Mouse (Mus musculus) neural tube, embryonic 12.5 days (tissue): ENCODE data around the gene Hoxa13. TPM values are rescaled to one million over a fixed set of nuclear protein-coding genes. Genes with fewer than 3 reads are reported as not detected.

ENCODE experiments used
- ATAC-seq: fragments of 200-750 bp; cut with Nextera tagmentation; 2 replicates; pipeline ENCODE4 v1.8.0; 2017; ENCODE audit warnings: low read depth, mild to moderate bottlenecking, moderate TSS enrichment, moderate library complexity; ENCODE audit not compliant: low FRiP score
- H3K27ac ChIP-seq: fragments of 300-500 bp; sonication (generic); 2 replicates; pipeline ENCODE4 v1.5.1; 2016
- H3K27me3 ChIP-seq: fragments of 300-500 bp; sonication (generic); replicated peaks from 2 replicates; pipeline ENCODE4 v1.6.1; 2016; ENCODE audit warnings: mild to moderate bottlenecking
- H3K36me3 ChIP-seq: fragments of 300-500 bp; sonication (generic); 2 replicates; pipeline ENCODE4 v1.6.1; 2016; ENCODE audit warnings: mild to moderate bottlenecking
- H3K4me1 ChIP-seq: fragments of 300-500 bp; sonication (generic); 2 replicates; pipeline ENCODE4 v1.6.1; 2016
- H3K4me2 ChIP-seq: fragments of 300-500 bp; sonication (generic); replicated peaks from 2 replicates; pipeline ENCODE4 v1.6.1; 2016; ENCODE audit warnings: mild to moderate bottlenecking
- H3K4me3 ChIP-seq: fragments of 300-500 bp; sonication (generic); 2 replicates; pipeline ENCODE4 v1.5.1; 2016
- H3K9ac ChIP-seq: fragments of 300-500 bp; sonication (generic); 2 replicates; pipeline ENCODE4 v1.6.1; 2016; ENCODE audit warnings: mild to moderate bottlenecking
- H3K9me3 ChIP-seq: fragments of 300-500 bp; sonication (generic); 2 replicates; pipeline ENCODE4 v1.6.1; 2016; ENCODE audit warnings: mild to moderate bottlenecking
- WGBS: fragments of 180-500 bp; shearing (Covaris S2); methylation state at CpG from one replicate; pipeline ENCODE4 v1.1.7; 2016; 5-methylcytosine and 5-hydroxymethylcytosine counted together
- polyA plus RNA-seq: library from polyadenylated mRNA; unstranded; fragments of >200 nt; fragmentation: Nextera tagmentation; extraction: Ambion mirVana; gene quantifications from 2 replicates; pipeline ENCODE4 v1.2.1, GENCODE M21; 2016

Gene Hoxa13
- 0.10 and 1.3 TPM in 2 replicates for polyA plus RNA-seq

- H3K4me1 ChIP-seq = peaks cover 16% of the 10 kb centered on the region
- peak within 1 kb of the TSS; percentile 29 for H3K4me3 ChIP-seq
- no peaks in the 10 kb centered on the region for H3K9me3 ChIP-seq
- peak within 1 kb of the TSS; percentile 53 for H3K4me2 ChIP-seq
- H3K27ac ChIP-seq = no peak within 1 kb of the TSS
- no peak within 1 kb of the TSS for H3K9ac ChIP-seq
- H3K36me3 ChIP-seq = no peaks in the 10 kb centered on the region
- ATAC-seq = peak; percentile 48; the same call in 1 of the 2 replicates
- 1% methylated on average over 45 of the region's 72 CpGs for WGBS
- peaks cover 89% of the 10 kb centered on the region for H3K27me3 ChIP-seq
Observed at GRCm38 (mm10) chr6:52260654-52261575, at the start of gene Hoxa13. Gene Hoxa13, minus strand, starts transcription at chr6:52260880.

- Histone ChIP-seq H3K9ac (no peak overlapping the region), H3K27ac (no peak overlapping the region), H3K4me2 (peak overlapping the region; percentile 25), H3K27me3 (peaks cover 92% of the 10 kb centered on the region), H3K36me3 (no peaks in the 10 kb centered on the region), H3K4me1 (peaks cover 16% of the 10 kb centered on the region), H3K9me3 (no peaks in the 10 kb centered on the region), H3K4me3 (no peak overlapping the region)
- 1% methylated on average over 24 of the region's 24 CpGs for WGBS
- no peak for ATAC-seq
Observed at GRCm38 (mm10) chr6:52310366-52310765, 49.7 kb upstream of the Hoxa13 start.

DNA sequence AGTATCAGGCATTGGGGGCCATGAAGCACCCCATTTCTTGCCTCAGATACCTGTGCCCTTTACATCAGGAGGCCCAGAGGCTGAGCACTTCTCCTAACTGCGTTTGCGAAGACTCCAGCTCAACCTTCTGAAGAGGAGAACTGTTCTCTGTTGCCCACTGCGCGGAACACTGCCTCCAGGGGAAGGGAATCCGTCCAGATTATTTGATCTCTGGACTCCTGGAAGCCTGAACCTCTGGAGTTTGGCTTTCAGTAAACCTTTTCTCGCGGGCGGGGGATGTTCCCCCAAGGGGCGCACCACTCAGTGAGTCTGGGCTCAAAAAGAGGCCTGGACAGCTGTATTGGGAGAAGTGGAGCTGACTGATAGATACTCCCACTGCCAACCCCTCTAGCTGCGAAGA, 49.1 kb upstream of the Hoxa13 start:
- no peak for ATAC-seq
- Histone ChIP-seq H3K27me3 (peaks cover 91% of the 10 kb centered on the region), H3K4me2 (0 out of 2 replicates have a peak overlapping the region, but pooled peaks have one; percentile 25), H3K4me3 (no peak overlapping the region), H3K36me3 (no peaks in the 10 kb centered on the region), H3K9ac (no peak overlapping the region), H3K9me3 (no peaks in the 10 kb centered on the region), H3K4me1 (peaks cover 16% of the 10 kb centered on the region), H3K27ac (no peak overlapping the region)
- WGBS = 28% methylated on average over 10 of the region's 10 CpGs

DNA sequence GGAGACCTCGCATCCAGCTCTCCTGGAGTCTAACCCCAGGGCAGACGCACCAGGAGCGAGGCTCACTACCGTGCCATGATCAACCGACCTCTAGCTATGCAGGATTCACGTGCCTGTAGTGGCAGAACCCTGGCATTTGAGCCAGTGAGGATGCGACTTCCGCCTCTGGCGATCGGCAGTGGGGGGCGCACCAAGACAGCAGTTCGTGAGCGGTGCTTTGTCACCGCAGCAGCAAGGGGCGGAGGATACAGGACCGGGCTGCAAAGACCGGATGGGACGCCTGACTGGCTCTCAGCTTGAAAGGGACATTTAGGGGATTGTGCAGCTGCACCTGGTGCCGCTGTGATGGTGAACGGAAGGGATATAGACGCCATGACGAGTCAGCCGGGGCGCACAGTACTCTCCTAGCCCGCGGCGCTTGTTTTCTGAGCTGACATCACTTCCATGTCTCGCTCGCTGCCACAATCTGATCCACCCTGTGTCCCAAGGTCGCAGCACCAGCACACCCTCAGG, 45.3 kb upstream of the Hoxa13 start:
- H3K4me2 ChIP-seq = peak overlapping the region; percentile 57
- ATAC-seq = peak; percentile 87
- H3K4me1 ChIP-seq = peaks cover 9% of the 10 kb centered on the region
- under 1% methylated on average over 30 of the region's 30 CpGs for WGBS
- H3K9ac ChIP-seq = no peak overlapping the region; the same call in 1 of the 2 replicates
- peak overlapping the region; percentile 34 for H3K4me3 ChIP-seq
- H3K36me3 ChIP-seq = no peaks in the 10 kb centered on the region
- H3K27me3 ChIP-seq = peaks cover 62% of the 10 kb centered on the region
- no peak overlapping the region for H3K27ac ChIP-seq
- no peaks in the 10 kb centered on the region for H3K9me3 ChIP-seq

GRCm38 (mm10) chr6:52303426-52303825, 42.7 kb upstream of the Hoxa13 start:
- H3K9ac ChIP-seq = no peak overlapping the region
- no peaks in the 10 kb centered on the region for H3K36me3 ChIP-seq
- ATAC-seq = no peak
- H3K27ac ChIP-seq = no peak overlapping the region
- H3K9me3 ChIP-seq = no peaks in the 10 kb centered on the region
- no peak overlapping the region for H3K4me3 ChIP-seq
- peaks cover 44% of the 10 kb centered on the region for H3K27me3 ChIP-seq
- H3K4me2 ChIP-seq = no peak overlapping the region
- WGBS = 60% methylated on average over 3 of the region's 3 CpGs
- 0 out of 2 replicates have a peak, but pooled peaks cover 5% of the 10 kb centered on the region for H3K4me1 ChIP-seq

DNA sequence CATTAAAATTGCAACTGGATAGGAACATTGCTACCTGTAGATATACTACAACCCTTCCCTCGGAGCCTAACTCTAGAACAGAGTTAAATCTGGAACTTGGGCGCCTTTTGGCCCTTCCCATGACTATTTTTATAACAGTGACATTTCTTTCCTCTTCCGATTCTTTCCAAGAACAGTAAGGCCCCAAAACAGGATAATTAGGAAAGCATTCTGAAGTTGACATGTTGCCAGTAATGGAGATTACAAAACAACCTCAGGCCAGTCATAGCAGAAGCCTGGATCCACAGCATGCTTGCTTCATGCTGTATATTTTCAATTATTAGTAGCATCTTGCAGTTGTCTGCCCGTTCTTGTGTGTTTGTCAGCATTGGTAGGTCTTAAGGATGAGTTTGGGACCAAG, 40.1 kb upstream of the Hoxa13 start:
- no peak for ATAC-seq
- H3K4me2 ChIP-seq = no peak overlapping the region
- H3K4me1 ChIP-seq = 0 out of 2 replicates have a peak, but pooled peaks cover 5% of the 10 kb centered on the region
- 84% methylated on average over 4 of the region's 4 CpGs for WGBS
- H3K27ac ChIP-seq = no peak overlapping the region
- H3K4me3 ChIP-seq = no peak overlapping the region
- H3K36me3 ChIP-seq = no peaks in the 10 kb centered on the region
- no peak overlapping the region for H3K9ac ChIP-seq
- no peaks in the 10 kb centered on the region for H3K9me3 ChIP-seq
- peaks cover 33% of the 10 kb centered on the region for H3K27me3 ChIP-seq

DNA sequence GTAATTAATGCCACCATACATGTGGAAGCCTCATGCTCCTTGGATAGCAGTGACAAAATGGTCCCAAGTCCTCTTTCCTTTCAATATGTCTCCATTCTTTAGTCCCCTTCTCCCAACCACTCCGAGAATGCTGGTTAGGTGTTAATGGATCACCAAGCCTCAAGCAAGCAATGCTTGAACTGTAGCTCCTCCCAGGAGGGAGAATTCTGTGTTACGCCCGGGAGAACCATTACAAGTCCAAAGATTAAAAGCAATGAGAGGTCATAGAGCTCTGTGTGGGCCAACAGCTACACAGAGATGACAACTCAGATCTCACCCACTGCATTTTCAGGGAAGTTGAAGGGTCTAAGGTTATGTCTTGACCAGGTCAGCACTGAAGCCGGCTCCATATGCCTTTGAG, 37.8 kb upstream of the Hoxa13 start:
- no peaks in the 10 kb centered on the region for H3K4me1 ChIP-seq
- H3K9me3 ChIP-seq = no peaks in the 10 kb centered on the region
- no peak for ATAC-seq
- no peak overlapping the region for H3K4me2 ChIP-seq
- no peak overlapping the region for H3K27ac ChIP-seq
- H3K27me3 ChIP-seq = peaks cover 32% of the 10 kb centered on the region
- no peak overlapping the region for H3K4me3 ChIP-seq
- H3K9ac ChIP-seq = no peak overlapping the region
- no peaks in the 10 kb centered on the region for H3K36me3 ChIP-seq
- WGBS = 83% methylated on average over 4 of the region's 4 CpGs

- WGBS = 77% methylated on average over 6 of the region's 6 CpGs
- H3K9me3 ChIP-seq = no peaks in the 10 kb centered on the region
Observed at GRCm38 (mm10) chr6:52294616-52295015, 33.9 kb upstream of the Hoxa13 start.

GRCm38 (mm10) chr6:52292328-52292727, 31.6 kb upstream of the Hoxa13 start:
- WGBS = 66% methylated on average over 7 of the region's 7 CpGs
- no peak overlapping the region for H3K4me3 ChIP-seq
- no peak overlapping the region for H3K27ac ChIP-seq
- H3K9ac ChIP-seq = no peak overlapping the region
- ATAC-seq = no peak
- no peak overlapping the region for H3K4me2 ChIP-seq
- peaks cover 6% of the 10 kb centered on the region; the same call in 1 of the 2 replicates for H3K4me1 ChIP-seq
- H3K36me3 ChIP-seq = no peaks in the 10 kb centered on the region
- peaks cover 79% of the 10 kb centered on the region for H3K27me3 ChIP-seq
- no peaks in the 10 kb centered on the region for H3K9me3 ChIP-seq

More at GRCm38 (mm10) chr6:52294616-52295015, 33.9 kb upstream of the Hoxa13 start:
- Histone ChIP-seq H3K4me1 (peaks cover 6% of the 10 kb centered on the region; the same call in 1 of the 2 replicates), H3K4me3 (no peak overlapping the region), H3K36me3 (no peaks in the 10 kb centered on the region), H3K4me2 (no peak overlapping the region), H3K27ac (no peak overlapping the region), H3K27me3 (peaks cover 67% of the 10 kb centered on the region), H3K9ac (no peak overlapping the region)
- ATAC-seq = no peak

- no peak overlapping the region for H3K9ac ChIP-seq
- 2% methylated on average over 45 of the region's 45 CpGs for WGBS
- H3K4me3 ChIP-seq = peak overlapping the region; percentile 18; the same call in 1 of the 2 replicates
- H3K4me2 ChIP-seq = peak overlapping the region; percentile 50
- no peak for ATAC-seq
- H3K4me1 ChIP-seq = peaks cover 6% of the 10 kb centered on the region; the same call in 1 of the 2 replicates
- no peak overlapping the region for H3K27ac ChIP-seq
- H3K27me3 ChIP-seq = peaks cover 73% of the 10 kb centered on the region
- no peaks in the 10 kb centered on the region for H3K36me3 ChIP-seq
- H3K9me3 ChIP-seq = no peaks in the 10 kb centered on the region
Observed at GRCm38 (mm10) chr6:52291021-52291860, 30.6 kb upstream of the Hoxa13 start.

DNA sequence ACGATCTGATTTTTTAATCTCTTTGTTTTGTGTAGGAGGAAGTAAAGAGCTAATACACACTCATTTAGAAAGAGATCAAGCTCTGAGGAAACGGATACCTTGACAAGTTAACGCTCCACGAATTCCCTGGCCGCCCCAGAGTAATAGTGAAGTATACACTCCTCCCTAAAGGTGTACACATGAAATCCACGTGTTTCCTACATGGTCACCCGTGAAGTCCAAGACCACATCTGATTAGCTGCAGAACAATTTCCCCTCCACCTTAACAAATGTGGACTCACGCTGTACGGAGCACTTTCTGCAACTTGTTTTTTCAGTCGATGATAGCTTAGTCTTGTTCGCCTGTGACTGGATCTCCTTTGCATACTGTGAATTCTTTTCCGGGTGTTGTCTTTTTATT, 29.5 kb upstream of the Hoxa13 start:
- Histone ChIP-seq H3K36me3 (no peaks in the 10 kb centered on the region), H3K9ac (no peak overlapping the region), H3K4me3 (no peak overlapping the region), H3K4me2 (no peak overlapping the region), H3K9me3 (no peaks in the 10 kb centered on the region), H3K4me1 (peaks cover 6% of the 10 kb centered on the region; the same call in 1 of the 2 replicates), H3K27ac (no peak overlapping the region), H3K27me3 (peaks cover 68% of the 10 kb centered on the region)
- ATAC-seq = no peak
- WGBS = 19% methylated on average over 12 of the region's 12 CpGs

- H3K4me3 ChIP-seq = no peak overlapping the region
- no peak overlapping the region for H3K9ac ChIP-seq
- H3K27me3 ChIP-seq = peaks cover 36% of the 10 kb centered on the region
- no peak overlapping the region for H3K4me2 ChIP-seq
- no peak for ATAC-seq
- no peaks in the 10 kb centered on the region for H3K4me1 ChIP-seq
- H3K27ac ChIP-seq = no peak overlapping the region
- H3K9me3 ChIP-seq = no peaks in the 10 kb centered on the region
- 84% methylated on average over 5 of the region's 5 CpGs for WGBS
- no peaks in the 10 kb centered on the region for H3K36me3 ChIP-seq
Observed at GRCm38 (mm10) chr6:52283896-52284295, 23.2 kb upstream of the Hoxa13 start.
